Mouse (Mus musculus) CH12.LX (cell line): Measurements from ENCODE around the gene Ppp1cb. TPM values are rescaled to one million over a fixed set of nuclear protein-coding genes. Genes with fewer than 3 reads are reported as not detected.

Experiments used
- DNase-seq: peaks from one replicate; pipeline ENCODE4 v3.0.0-alpha.2; 2013; ENCODE audit errors: extremely low read depth
- H3K27ac ChIP-seq: 2 replicates; pipeline ENCODE4 v1.5.1; 2012; ENCODE audit warnings: low read depth, mild to moderate bottlenecking, control low read depth, moderate library complexity; ENCODE audit not compliant: insufficient read depth
- H3K27me3 ChIP-seq: replicated peaks from 2 replicates; pipeline ENCODE3; 2012; ENCODE audit warnings: inconsistent platforms
- H3K36me3 ChIP-seq, 2 experiments: replicated peaks in 1 of 2; 2 replicates each; pipeline versions ENCODE3 to v1.6.1; 2012; ENCODE audit warnings: inconsistent platforms in 1 of 2, low read length in 1 of 2, mild to moderate bottlenecking in 1 of 2, mixed read lengths in 1 of 2, moderate library complexity in 1 of 2; ENCODE audit not compliant: control insufficient read depth in 1 of 2, insufficient read depth in 1 of 2
- H3K4me1 ChIP-seq, 2 experiments: 2 replicates each; pipeline ENCODE4 v1.6.1; 2012; ENCODE audit warnings: inconsistent platforms in 1 of 2, moderate library complexity in 1 of 2; ENCODE audit not compliant: insufficient read depth in 2 of 2, control insufficient read depth in 1 of 2
- H3K4me2 ChIP-seq: 2 replicates; pipeline ENCODE4 v1.6.1; 2012; ENCODE audit warnings: low read depth, mild to moderate bottlenecking, control low read depth; ENCODE audit not compliant: poor library complexity, insufficient read depth, severe bottlenecking
- H3K4me3 ChIP-seq, 3 experiments: fragments of 150-350 bp in 1 of 3; sonication (generic) in 1 of 3; replicated peaks in 1 of 3; 2 replicates each; pipeline versions ENCODE3 to v1.5.1; 2011 to 2012; ENCODE audit warnings: low read depth in 2 of 3, low read length in 2 of 3, mild to moderate bottlenecking in 2 of 3, moderate library complexity in 2 of 3, control low read depth in 1 of 3, improper control_type of control experiment in 1 of 3, inconsistent platforms in 1 of 3, mixed read lengths in 1 of 3; ENCODE audit not compliant: poor library complexity in 1 of 3
- H3K79me2 ChIP-seq: replicated peaks from 2 replicates; pipeline ENCODE4 v1.6.1; 2012; ENCODE audit warnings: mild to moderate bottlenecking, moderate library complexity; ENCODE audit not compliant: control insufficient read depth, poor library complexity, insufficient read depth, severe bottlenecking; ENCODE audit errors: extremely low read depth
- H3K9ac ChIP-seq: 2 replicates; pipeline ENCODE4 v1.6.1; 2012; ENCODE audit warnings: low read depth, mild to moderate bottlenecking, control low read depth, moderate library complexity; ENCODE audit not compliant: insufficient read depth
- H3K9me3 ChIP-seq: replicated peaks from 2 replicates; pipeline ENCODE3; 2012; ENCODE audit warnings: low read length, inconsistent platforms, mixed read lengths
- CHD2 ChIP-seq: IDR thresholded peaks from 2 replicates; pipeline ENCODE4 v1.6.1; 2011; ENCODE audit warnings: low read length, improper control_type of control experiment
- E2F4 ChIP-seq: IDR thresholded peaks from 2 replicates; pipeline ENCODE4 v1.6.1; 2011; ENCODE audit warnings: low read depth, low read length, improper control_type of control experiment; ENCODE audit not compliant: insufficient replicate concordance
- ELF1 ChIP-seq: IDR thresholded peaks from 2 replicates; pipeline ENCODE4 v1.6.1; 2014; ENCODE audit warnings: low read depth, mild to moderate bottlenecking, inconsistent platforms, low read length, improper control_type of control experiment
- ETS1 ChIP-seq: conservative IDR thresholded peaks from 2 replicates; pipeline ENCODE4 v1.6.1; 2012; ENCODE audit warnings: low read depth, mild to moderate bottlenecking, inconsistent platforms, low read length, improper control_type of control experiment, moderate library complexity
- GABPA ChIP-seq: IDR thresholded peaks from 2 replicates; pipeline ENCODE4 v1.6.1; 2012; ENCODE audit warnings: low read depth, low read length, improper control_type of control experiment, inconsistent platforms; ENCODE audit not compliant: insufficient replicate concordance
- JUN ChIP-seq: IDR thresholded peaks from 2 replicates; pipeline ENCODE4 v1.6.1; 2011; ENCODE audit warnings: low read depth, mild to moderate bottlenecking, low read length, improper control_type of control experiment, moderate library complexity; ENCODE audit not compliant: insufficient read depth
- KAT2A ChIP-seq: IDR thresholded peaks from 2 replicates; pipeline ENCODE4 v1.6.1; 2012; ENCODE audit warnings: low read length, improper control_type of control experiment, inconsistent platforms; ENCODE audit not compliant: insufficient replicate concordance
- MAFK ChIP-seq: IDR thresholded peaks from 2 replicates; pipeline ENCODE4 v1.6.1; 2011; ENCODE audit warnings: low read length, improper control_type of control experiment; ENCODE audit not compliant: insufficient replicate concordance
- MAX ChIP-seq: IDR thresholded peaks from 2 replicates; pipeline ENCODE4 v1.6.1; 2011; ENCODE audit warnings: low read length, improper control_type of control experiment
- MEF2A ChIP-seq: IDR thresholded peaks from 2 replicates; pipeline ENCODE4 v1.6.1; 2014; ENCODE audit warnings: low read depth, mild to moderate bottlenecking, inconsistent platforms, low read length, improper control_type of control experiment, borderline replicate concordance
- MXI1 ChIP-seq: IDR thresholded peaks from 2 replicates; pipeline ENCODE4 v1.6.1; 2011; ENCODE audit warnings: mild to moderate bottlenecking, low read depth, low read length, improper control_type of control experiment
- PAX5 ChIP-seq: IDR thresholded peaks from 2 replicates; pipeline ENCODE4 v1.6.1; 2012; ENCODE audit warnings: low read length, inconsistent platforms, mixed read lengths
- RCOR1 ChIP-seq: conservative IDR thresholded peaks from 2 replicates; pipeline ENCODE4 v1.6.1; 2012; ENCODE audit warnings: low read depth, mild to moderate bottlenecking, inconsistent platforms, low read length, improper control_type of control experiment
- SIN3A ChIP-seq: IDR thresholded peaks from 2 replicates; pipeline ENCODE4 v1.6.1; 2012; ENCODE audit warnings: low read length, improper control_type of control experiment, inconsistent platforms
- TBP ChIP-seq: conservative IDR thresholded peaks from 2 replicates; pipeline ENCODE4 v1.6.1; 2011; ENCODE audit warnings: low read depth, low read length, improper control_type of control experiment
- TCF12 ChIP-seq: IDR thresholded peaks from 2 replicates; pipeline ENCODE4 v1.6.1; 2014; ENCODE audit warnings: low read depth, mild to moderate bottlenecking, inconsistent platforms, low read length, improper control_type of control experiment
- USF1 ChIP-seq: IDR thresholded peaks from 2 replicates; pipeline ENCODE4 v1.6.1; 2014; ENCODE audit warnings: low read depth, mild to moderate bottlenecking, inconsistent platforms, low read length, improper control_type of control experiment
- ZC3H11A ChIP-seq: IDR thresholded peaks from 2 replicates; pipeline ENCODE4 v1.6.1; 2012; ENCODE audit warnings: low read depth, mild to moderate bottlenecking, inconsistent platforms, low read length, improper control_type of control experiment
- ZKSCAN1 ChIP-seq: IDR thresholded peaks from 2 replicates; pipeline ENCODE4 v1.6.1; 2012; ENCODE audit warnings: low read depth, inconsistent platforms, low read length, improper control_type of control experiment, borderline replicate concordance
- ZMIZ1 ChIP-seq: IDR thresholded peaks from 2 replicates; pipeline ENCODE4 v1.6.1; 2012; ENCODE audit warnings: low read depth, mild to moderate bottlenecking, inconsistent platforms, low read length, improper control_type of control experiment
- ZNF384 ChIP-seq: IDR thresholded peaks from 2 replicates; pipeline ENCODE4 v1.6.1; 2012; ENCODE audit warnings: low read depth, low read length, improper control_type of control experiment, inconsistent platforms
- dilution Hi-C: fragments of 300-500 bp; cut with MboI; formaldehyde crosslinking; loops from 2 replicates; pipeline ENCODE4 v1.14.3; 2020; ENCODE audit warnings: low sequenced_read_pairs; ENCODE audit not compliant: extremely low pct_unique_long_range_greater_than_20kb, extremely low pct_ligation_motif_present
- in situ Hi-C: fragments of 300-500 bp; cut with MboI; formaldehyde crosslinking; loops from 3 replicates; pipeline ENCODE4 v1.14.3; 2019; ENCODE audit warnings: low sequenced_read_pairs, low pct_ligation_motif_present, low pct_unique_long_range_greater_than_20kb, mixed read lengths
- polyA plus RNA-seq: library from polyadenylated mRNA; unstranded; fragments of >175 nt; gene quantifications from 2 replicates; pipeline ENCODE4 v1.2.1, GENCODE M21; 2012; ENCODE audit warnings: low read depth; ENCODE audit not compliant: insufficient read length
- total RNA-seq, 2 experiments: library from RNA; depleted of rRNA; stranded (reverse); fragments of 300-350 nt in 1 of 2; fragments of >200 nt in 1 of 2; gene quantifications; 2 replicates each; pipeline ENCODE4 v1.2.3; 2012 to 2014

Ppp1cb gene
- total and polyA plus RNA-seq, 3 experiments, result 45.3 to 194 (median 116) TPM

- no peak for DNase-seq
- no peak for TF ChIP-seq JUN
- TF ChIP-seq PAX5, result no peak
- no peak for TF ChIP-seq ZMIZ1
- no peak for TF ChIP-seq MEF2A
- TF ChIP-seq GABPA, result no peak
- TF ChIP-seq TCF12, result no peak
- TF ChIP-seq USF1, result no peak
- no peak for TF ChIP-seq TBP
- no peak for TF ChIP-seq ZKSCAN1
- TF ChIP-seq KAT2A, result no peak
- Histone ChIP-seq H3K27ac (no peak overlapping the region), H3K4me3 (no peak overlapping the region), H3K36me3 (no peaks in the 10 kb centered on the region), H3K9ac (no peak overlapping the region), H3K27me3 (no peaks in the 10 kb centered on the region), H3K79me2 (no peaks in the 10 kb centered on the region), H3K9me3 (no peaks in the 10 kb centered on the region), H3K4me2 (no peak overlapping the region), H3K4me1 (peaks cover 3 to 11% of the 10 kb centered on the region in 2 experiments; a peak in 3 of 4 replicates)
- dilution Hi-C loops, result no loop called here
- in situ Hi-C loops, result no loop called here
Observed at GRCm38 (mm10) chr5:32423339-32424046, 35.1 kb upstream of the Ppp1cb start.

- no peaks in the 10 kb centered on the region for H3K79me2 ChIP-seq
- H3K4me2 ChIP-seq, result no peak overlapping the region
- H3K4me3 ChIP-seq, result no peak overlapping the region
- dilution Hi-C loops, result no loop called here
- no peaks in the 10 kb centered on the region for H3K27me3 ChIP-seq
- H3K9me3 ChIP-seq, result no peaks in the 10 kb centered on the region
- no peak overlapping the region for H3K9ac ChIP-seq
- no peak for DNase-seq
- no peak for TF ChIP-seq MAFK
- TF ChIP-seq MAX, result no peak
- TF ChIP-seq PAX5, result no peak
- TF ChIP-seq ZC3H11A, result no peak
- no peak for TF ChIP-seq JUN
- TF ChIP-seq CHD2, result no peak
- TF ChIP-seq GABPA, result no peak
- no peak for TF ChIP-seq USF1
- no peak for TF ChIP-seq ZNF384
- TF ChIP-seq ELF1, result no peak
- TF ChIP-seq RCOR1, result no peak
- TF ChIP-seq ZKSCAN1, result no peak
- no peak for TF ChIP-seq TBP
- no peak for TF ChIP-seq MXI1
- TF ChIP-seq E2F4, result no peak
- TF ChIP-seq ETS1, result no peak
- no peak for TF ChIP-seq SIN3A
- H3K4me1 ChIP-seq, result peaks cover 3 to 11% of the 10 kb centered on the region in 2 experiments; a peak in 3 of 4 replicates
- no peak overlapping the region for H3K27ac ChIP-seq
- no peaks in the 10 kb centered on the region for H3K36me3 ChIP-seq
- in situ Hi-C loops, result no loop called here
Observed at GRCm38 (mm10) chr5:32424464-32424863, 34.2 kb upstream of the Ppp1cb start.
